Mouse (Mus musculus) kidney, adult 10 weeks (tissue): ENCODE data around the gene Gm20830. TPM values are rescaled to one million over a fixed set of nuclear protein-coding genes. Genes with fewer than 3 reads are reported as not detected.

Source experiments
- polyA plus RNA-seq: library from polyadenylated mRNA; stranded (reverse); fragments of 350-450 nt; fragmentation: Illumina TruSeq; extraction: RNeasy Lipid Tissue Mini Kit (QIAGEN cat#74804); gene quantifications from one replicate; pipeline ENCODE4 v1.2.3, GENCODE M21; 2014; ENCODE audit warnings: low read depth, low replicate concordance

Gm20830 gene
- not detected for polyA plus RNA-seq

GRCm38 (mm10) chrY:6918182-6918581, at the start of gene Gm20830:
TSS of gene Gm20830 (minus strand) at chrY:6918282.

Other genes starting within 250 kb of the Gm20830 start
- not detected for gene Gm21719, start 235.4 kb downstream of the Gm20830 start, polyA plus RNA-seq